Comparison of ENCODE assay signal across 12 mouse cellular contexts in the genomic region with DNA sequence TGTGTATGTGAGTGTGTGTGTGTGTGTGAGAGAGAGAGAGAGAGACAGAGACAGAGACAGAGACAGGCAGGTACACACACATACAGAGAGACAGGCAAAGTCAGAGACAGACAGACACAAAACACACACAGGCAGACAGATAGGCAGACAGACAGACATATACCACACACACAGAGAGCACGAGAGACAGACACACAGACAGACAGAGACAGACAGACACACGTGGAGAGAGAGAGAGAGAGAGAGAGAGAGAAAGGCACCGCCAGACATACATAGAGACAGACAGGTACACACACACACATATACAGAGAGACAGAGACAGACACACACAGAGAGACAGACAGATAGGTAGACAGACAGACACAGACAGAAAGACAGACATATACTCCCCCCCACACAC.
A peak's percentile ranks its signal among the peaks of the same experiment; 100 is the strongest.
DNase-seq lines count a peak whose midpoint lies in the region; ATAC-seq and TF ChIP-seq lines count a peak whose summit lies in the region.
"Had no signal": no experiment of that assay in that cellular context is flagged by ENCODE, and none has a peak within 500 bp of the region (broad histone marks: within the 10 kb centered on the region; RNA-seq: fewer than 3 reads in every experiment).

No protein-coding gene starts in this region.

- H3K9me3 ChIP-seq in heart, embryonic 15.5 days (replicated peaks), result no peaks in the 10 kb centered on the region
- no peaks in the 10 kb centered on the region for H3K9me3 ChIP-seq in liver, postnatal 0 days (ENCODE audit: low read length)
- H3K9me3 ChIP-seq in limb, embryonic 15.5 days, result no peaks in the 10 kb centered on the region
- no peaks in the 10 kb centered on the region for H3K9me3 ChIP-seq in stomach, postnatal 0 days (ENCODE audit: control insufficient read depth, low read length)
- H3K9me3 ChIP-seq: forebrain, embryonic 12.5 days; lung, embryonic 15.5 days had no signal

- no peak for DNase-seq in heart, postnatal 10 days
- peak; percentile 0 for DNase-seq in liver
- no peak for DNase-seq in liver, postnatal 0 days
- DNase-seq in stomach, postnatal 0 days (ENCODE audit: low spot score), result no peak
- no peak for DNase-seq in layer of hippocampus, adult 9-11 months

- H3K36me3 ChIP-seq in heart, embryonic 15.5 days, result no peaks in the 10 kb centered on the region
- no peaks in the 10 kb centered on the region for H3K36me3 ChIP-seq in liver, postnatal 0 days (replicated peaks; ENCODE audit: insufficient read depth, low read length)
- no peaks in the 10 kb centered on the region for H3K36me3 ChIP-seq in limb, embryonic 15.5 days
- no peaks in the 10 kb centered on the region for H3K36me3 ChIP-seq in stomach, postnatal 0 days (ENCODE audit: control insufficient read depth, insufficient read depth, low read length)
- H3K36me3 ChIP-seq: forebrain, embryonic 12.5 days; lung, embryonic 15.5 days had no signal

- peaks cover 14% of the 10 kb centered on the region for H3K4me1 ChIP-seq in heart, embryonic 15.5 days (replicated peaks)
- peaks cover 4% of the 10 kb centered on the region for H3K4me1 ChIP-seq in liver, postnatal 0 days (ENCODE audit: insufficient read depth)
- H3K4me1 ChIP-seq in limb, embryonic 15.5 days, result peaks cover 28% of the 10 kb centered on the region
- no peaks in the 10 kb centered on the region for H3K4me1 ChIP-seq in stomach, postnatal 0 days (replicated peaks; ENCODE audit: control insufficient read depth, insufficient read depth)

- H3K9ac ChIP-seq in heart, embryonic 15.5 days, result no peak overlapping the region
- H3K9ac ChIP-seq in liver, postnatal 0 days (replicated peaks), result no peak overlapping the region
- no peak overlapping the region for H3K9ac ChIP-seq in limb, embryonic 15.5 days
- no peak overlapping the region for H3K9ac ChIP-seq in stomach, postnatal 0 days (ENCODE audit: low read length)
- H3K9ac ChIP-seq: forebrain, embryonic 12.5 days; lung, embryonic 15.5 days had no signal

- no peak overlapping the region for H3K4me3 ChIP-seq in heart, embryonic 15.5 days
- no peak overlapping the region for H3K4me3 ChIP-seq in liver, postnatal 0 days (ENCODE audit: low read depth, low read length)
- H3K4me3 ChIP-seq in limb, embryonic 15.5 days, result no peak overlapping the region
- H3K4me3 ChIP-seq in stomach, postnatal 0 days (ENCODE audit: low read depth, low read length), result no peak overlapping the region
- H3K4me3 ChIP-seq: forebrain, embryonic 12.5 days; layer of hippocampus, adult 2 months; left cerebral cortex, adult 2 months; lung, embryonic 15.5 days had no signal

- H3K27ac ChIP-seq in heart, embryonic 15.5 days, result peak overlapping the region; percentile 19; the same call in 1 of the 2 replicates
- H3K27ac ChIP-seq in liver, postnatal 0 days (ENCODE audit: low read depth), result no peak overlapping the region
- H3K27ac ChIP-seq in limb, embryonic 15.5 days, result peak overlapping the region; percentile 43
- 0 out of 2 replicates have a peak overlapping the region, but pooled peaks have one; percentile 1 for H3K27ac ChIP-seq in stomach, postnatal 0 days (replicated peaks)
- H3K27ac ChIP-seq: forebrain, embryonic 12.5 days; lung, embryonic 15.5 days had no signal

- no peak for TF ChIP-seq EP300 in liver, postnatal 0 days (IDR thresholded peaks at IDR 0.05; ENCODE audit: low read depth)
- TF ChIP-seq EP300 in stomach, postnatal 0 days (optimal IDR thresholded peaks at IDR 0.05), result no peak

- intact Hi-C loops in heart, postnatal 10 days (cut with DNase I), result no loop called here

- no peaks in the 10 kb centered on the region for H3K27me3 ChIP-seq in heart, embryonic 15.5 days
- H3K27me3 ChIP-seq in liver, postnatal 0 days (ENCODE audit: insufficient read depth, low read length), result no peaks in the 10 kb centered on the region
- H3K27me3 ChIP-seq in limb, embryonic 15.5 days, result no peaks in the 10 kb centered on the region
- H3K27me3 ChIP-seq in stomach, postnatal 0 days (ENCODE audit: control insufficient read depth, insufficient read depth, low read length), result no peaks in the 10 kb centered on the region
- H3K27me3 ChIP-seq: forebrain, embryonic 12.5 days; lung, embryonic 15.5 days had no signal

- H3K4me2 ChIP-seq in heart, embryonic 15.5 days, result no peak overlapping the region
- no peak overlapping the region for H3K4me2 ChIP-seq in liver, postnatal 0 days (ENCODE audit: low read depth, low read length)
- no peak overlapping the region for H3K4me2 ChIP-seq in limb, embryonic 15.5 days
- H3K4me2 ChIP-seq in stomach, postnatal 0 days (replicated peaks; ENCODE audit: low read depth), result no peak overlapping the region
- H3K4me2 ChIP-seq: forebrain, embryonic 12.5 days; lung, embryonic 15.5 days had no signal

- WGBS in heart, embryonic 15.5 days, result 76% methylated on average over 3 of the region's 3 CpGs
- WGBS in liver, postnatal 0 days (ENCODE audit: insufficient replicate concordance), result 82% methylated on average over 3 of the region's 3 CpGs
- WGBS in limb, embryonic 15.5 days, result 70% methylated on average over 3 of the region's 3 CpGs
- 86% methylated on average over 3 of the region's 3 CpGs for WGBS in stomach, postnatal 0 days

- no peak for ATAC-seq in heart, embryonic 15.5 days (replicated peaks; ENCODE audit: insufficient number of reproducible peaks, insufficient read depth, low FRiP score, low read depth)
- no peak for ATAC-seq in liver, postnatal 0 days
- no peak for ATAC-seq in limb, embryonic 15.5 days (ENCODE audit: insufficient number of reproducible peaks, low FRiP score, low TSS enrichment, low read depth)
- ATAC-seq in stomach, postnatal 0 days (ENCODE audit: low FRiP score, low TSS enrichment), result 0 out of 2 replicates have a peak, but pooled peaks have one; percentile 14
- ATAC-seq: midbrain, embryonic 16.5 days had no signal

- TF ChIP-seq CTCF in liver, postnatal 0 days (IDR thresholded peaks at IDR 0.05; ENCODE audit: low read depth), result no peak
- TF ChIP-seq CTCF in stomach, postnatal 0 days (IDR thresholded peaks at IDR 0.05; ENCODE audit: low read depth), result no peak
